Mouse (Mus musculus): ENCODE results near the gene Yap1. TPM values are rescaled to one million over a fixed set of nuclear protein-coding genes. Genes with fewer than 3 reads are reported as not detected.

Yap1 gene
- polyA plus RNA-seq, 1 experiment from 2014 or later: 29.3 TPM

- H3K4me2 ChIP-seq (ENCODE audit: low read length): no peak overlapping the region
- DNase-seq (ENCODE audit: low spot score): no peak
- no peak for ATAC-seq (replicated peaks; ENCODE audit: low FRiP score, low TSS enrichment, low read depth)
- H3K27ac ChIP-seq (ENCODE audit: low read depth): no peak overlapping the region
- no peaks in the 10 kb centered on the region for H3K9me3 ChIP-seq (ENCODE audit: control insufficient read depth, low read length)
- no peaks in the 10 kb centered on the region for H3K27me3 ChIP-seq (replicated peaks; ENCODE audit: control insufficient read depth, insufficient read depth, low read length)
- no peaks in the 10 kb centered on the region for H3K4me1 ChIP-seq (replicated peaks; ENCODE audit: control insufficient read depth, insufficient read depth, low read length)
- no peak overlapping the region for H3K9ac ChIP-seq (ENCODE audit: low read length)
- no peaks in the 10 kb centered on the region for H3K36me3 ChIP-seq (ENCODE audit: control insufficient read depth, insufficient read depth, low read length)
- no peak overlapping the region for H3K4me3 ChIP-seq (ENCODE audit: low read depth, low read length)
- WGBS: 68% methylated on average over 13 of the region's 20 CpGs
Measured at GRCm38 (mm10) chr9:8017253-8017913, 13.0 kb upstream of the Yap1 start.

GRCm38 (mm10) chr9:8003301-8004271 lies 810 bp downstream of the Yap1 start:
- Histone ChIP-seq H3K27ac (ENCODE audit: low read depth) (peak overlapping the region; percentile 98), H3K9me3 (ENCODE audit: control insufficient read depth, low read length) (no peaks in the 10 kb centered on the region), H3K36me3 (ENCODE audit: control insufficient read depth, insufficient read depth, low read length) (peaks cover 28% of the 10 kb centered on the region), H3K4me2 (ENCODE audit: low read length) (peak overlapping the region; percentile 80), H3K4me3 (ENCODE audit: low read depth, low read length) (peak overlapping the region; percentile 91), H3K27me3 (replicated peaks; ENCODE audit: control insufficient read depth, insufficient read depth, low read length) (no peaks in the 10 kb centered on the region), H3K4me1 (replicated peaks; ENCODE audit: control insufficient read depth, insufficient read depth, low read length) (peaks cover 17% of the 10 kb centered on the region; the same call in 1 of the 2 replicates), H3K9ac (ENCODE audit: low read length) (peak overlapping the region; percentile 99)
- ATAC-seq (replicated peaks; ENCODE audit: low FRiP score, low TSS enrichment, low read depth) (peak; percentile 65), DNase-seq (ENCODE audit: low spot score) (peak; percentile 93)
- under 1% methylated on average over 79 of the region's 82 CpGs for WGBS

GRCm38 (mm10) chr9:8002806-8003205 lies 1.6 kb downstream of the Yap1 start:
- H3K4me2 ChIP-seq (ENCODE audit: low read length): peak overlapping the region; percentile 80
- WGBS: 2% methylated on average over 12 of the region's 12 CpGs

DNA sequence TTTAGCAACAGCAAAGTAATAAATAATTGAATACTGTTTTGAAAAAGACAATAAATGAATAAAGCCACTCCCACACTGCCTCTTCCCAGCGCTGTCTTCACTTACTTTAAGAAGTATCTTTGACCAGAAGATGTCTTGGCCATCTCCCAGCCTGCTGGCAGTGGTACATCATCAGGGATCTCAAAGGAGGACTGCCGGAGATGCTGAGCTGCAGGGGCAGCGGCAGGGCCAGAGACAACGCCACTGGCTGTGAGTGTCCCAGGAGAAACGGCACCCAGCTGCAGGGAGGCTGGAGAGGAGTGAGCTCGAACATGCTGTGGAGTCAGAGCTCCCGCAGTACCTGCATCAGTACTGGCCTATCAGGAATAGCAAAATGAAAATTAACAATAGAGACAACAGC lies 3.0 kb downstream of the Yap1 start:
- no peak for ATAC-seq (replicated peaks; ENCODE audit: low FRiP score, low TSS enrichment, low read depth)
- Histone ChIP-seq H3K9ac (ENCODE audit: low read length) (no peak overlapping the region), H3K27ac (ENCODE audit: low read depth) (no peak overlapping the region), H3K4me2 (ENCODE audit: low read length) (peak overlapping the region; percentile 80), H3K27me3 (replicated peaks; ENCODE audit: control insufficient read depth, insufficient read depth, low read length) (no peaks in the 10 kb centered on the region), H3K4me3 (ENCODE audit: low read depth, low read length) (peak overlapping the region; percentile 91; the same call in 1 of the 2 replicates), H3K36me3 (ENCODE audit: control insufficient read depth, insufficient read depth, low read length) (peaks cover 39% of the 10 kb centered on the region), H3K9me3 (ENCODE audit: control insufficient read depth, low read length) (no peaks in the 10 kb centered on the region), H3K4me1 (replicated peaks; ENCODE audit: control insufficient read depth, insufficient read depth, low read length) (peaks cover 17% of the 10 kb centered on the region; the same call in 1 of the 2 replicates)
- 53% methylated on average over 7 of the region's 7 CpGs for WGBS
- no peak for DNase-seq (ENCODE audit: low spot score)

More at GRCm38 (mm10) chr9:8002806-8003205, 1.6 kb downstream of the Yap1 start:
- H3K9me3 ChIP-seq (ENCODE audit: control insufficient read depth, low read length): no peaks in the 10 kb centered on the region
- peak overlapping the region; percentile 99 for H3K9ac ChIP-seq (ENCODE audit: low read length)
- DNase-seq (ENCODE audit: low spot score) (no peak), ATAC-seq (replicated peaks; ENCODE audit: low FRiP score, low TSS enrichment, low read depth) (no peak)
- peak overlapping the region; percentile 98 for H3K27ac ChIP-seq (ENCODE audit: low read depth)
- peaks cover 17% of the 10 kb centered on the region; the same call in 1 of the 2 replicates for H3K4me1 ChIP-seq (replicated peaks; ENCODE audit: control insufficient read depth, insufficient read depth, low read length)
- H3K4me3 ChIP-seq (ENCODE audit: low read depth, low read length): peak overlapping the region; percentile 91
- peaks cover 36% of the 10 kb centered on the region for H3K36me3 ChIP-seq (ENCODE audit: control insufficient read depth, insufficient read depth, low read length)
- no peaks in the 10 kb centered on the region for H3K27me3 ChIP-seq (replicated peaks; ENCODE audit: control insufficient read depth, insufficient read depth, low read length)

DNA sequence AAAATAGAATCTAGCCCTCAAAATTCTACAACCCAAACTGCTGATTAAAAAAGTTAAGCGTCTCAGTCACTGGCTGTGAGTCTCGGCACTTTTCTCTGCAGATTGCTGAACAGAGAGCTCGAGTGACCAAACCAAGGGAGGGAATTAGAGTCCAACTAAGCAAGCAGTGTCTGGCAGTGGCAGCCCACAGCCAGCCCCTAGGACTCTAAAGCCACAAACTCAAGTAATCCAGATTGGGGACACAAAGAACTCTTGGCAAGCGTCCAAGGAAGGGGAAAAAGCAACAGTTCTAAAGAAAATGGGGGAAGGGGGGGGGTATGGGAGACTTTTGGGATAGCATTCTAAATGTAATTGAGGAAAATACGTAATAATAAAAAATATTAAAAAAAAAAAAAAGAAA lies 10.1 kb downstream of the Yap1 start:
- DNase-seq (ENCODE audit: low spot score): no peak
- Histone ChIP-seq H3K4me1 (replicated peaks; ENCODE audit: control insufficient read depth, insufficient read depth, low read length) (no peaks in the 10 kb centered on the region), H3K4me3 (ENCODE audit: low read depth, low read length) (no peak overlapping the region), H3K9me3 (ENCODE audit: control insufficient read depth, low read length) (no peaks in the 10 kb centered on the region), H3K27me3 (replicated peaks; ENCODE audit: control insufficient read depth, insufficient read depth, low read length) (no peaks in the 10 kb centered on the region), H3K27ac (ENCODE audit: low read depth) (no peak overlapping the region), H3K9ac (ENCODE audit: low read length) (no peak overlapping the region), H3K4me2 (ENCODE audit: low read length) (no peak overlapping the region), H3K36me3 (ENCODE audit: control insufficient read depth, insufficient read depth, low read length) (peaks cover 45% of the 10 kb centered on the region)
- no peak for ATAC-seq (replicated peaks; ENCODE audit: low FRiP score, low TSS enrichment, low read depth)
- 88% methylated on average over 5 of the region's 5 CpGs for WGBS

GRCm38 (mm10) chr9:7992651-7993050 lies 11.7 kb downstream of the Yap1 start:
- 67% methylated on average over 3 of the region's 3 CpGs for WGBS
- H3K27ac ChIP-seq (ENCODE audit: low read depth): no peak overlapping the region
- no peak overlapping the region for H3K4me2 ChIP-seq (ENCODE audit: low read length)
- H3K9me3 ChIP-seq (ENCODE audit: control insufficient read depth, low read length): no peaks in the 10 kb centered on the region
- no peak overlapping the region for H3K9ac ChIP-seq (ENCODE audit: low read length)
- ATAC-seq (replicated peaks; ENCODE audit: low FRiP score, low TSS enrichment, low read depth) (no peak), DNase-seq (ENCODE audit: low spot score) (no peak)
- peaks cover 40% of the 10 kb centered on the region for H3K36me3 ChIP-seq (ENCODE audit: control insufficient read depth, insufficient read depth, low read length)
- H3K4me3 ChIP-seq (ENCODE audit: low read depth, low read length): no peak overlapping the region
- no peaks in the 10 kb centered on the region for H3K27me3 ChIP-seq (replicated peaks; ENCODE audit: control insufficient read depth, insufficient read depth, low read length)
- H3K4me1 ChIP-seq (replicated peaks; ENCODE audit: control insufficient read depth, insufficient read depth, low read length): no peaks in the 10 kb centered on the region

DNA sequence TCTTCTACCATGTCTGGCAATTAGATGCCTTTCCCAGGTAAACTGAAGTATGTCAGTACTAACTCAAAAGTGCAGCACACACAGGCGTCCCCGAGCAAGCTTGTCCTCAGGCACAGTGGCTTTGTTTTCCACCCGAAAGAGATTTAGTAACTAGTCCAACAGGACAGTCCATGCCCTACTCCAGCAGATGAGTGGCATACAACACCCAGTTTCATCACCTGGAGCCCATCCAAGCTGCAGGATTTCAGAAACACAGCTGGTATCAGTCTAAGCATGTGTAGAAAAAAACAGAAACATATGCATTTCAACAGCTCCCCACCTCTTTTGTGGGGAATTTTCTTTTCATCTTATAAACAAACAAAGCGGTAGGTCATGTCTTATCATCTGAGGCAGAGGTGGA lies 13.5 kb downstream of the Yap1 start:
- Histone ChIP-seq H3K4me2 (ENCODE audit: low read length) (no peak overlapping the region), H3K9ac (ENCODE audit: low read length) (no peak overlapping the region), H3K4me3 (ENCODE audit: low read depth, low read length) (no peak overlapping the region), H3K36me3 (ENCODE audit: control insufficient read depth, insufficient read depth, low read length) (peaks cover 41% of the 10 kb centered on the region), H3K4me1 (replicated peaks; ENCODE audit: control insufficient read depth, insufficient read depth, low read length) (no peaks in the 10 kb centered on the region), H3K27me3 (replicated peaks; ENCODE audit: control insufficient read depth, insufficient read depth, low read length) (no peaks in the 10 kb centered on the region), H3K27ac (ENCODE audit: low read depth) (no peak overlapping the region), H3K9me3 (ENCODE audit: control insufficient read depth, low read length) (no peaks in the 10 kb centered on the region)
- WGBS: 73% methylated on average over 4 of the region's 4 CpGs
- DNase-seq (ENCODE audit: low spot score) (no peak), ATAC-seq (replicated peaks; ENCODE audit: low FRiP score, low TSS enrichment, low read depth) (no peak)

- Histone ChIP-seq H3K4me2 (ENCODE audit: low read length) (no peak overlapping the region), H3K27ac (ENCODE audit: low read depth) (no peak overlapping the region), H3K9me3 (ENCODE audit: control insufficient read depth, low read length) (no peaks in the 10 kb centered on the region), H3K4me3 (ENCODE audit: low read depth, low read length) (no peak overlapping the region), H3K4me1 (replicated peaks; ENCODE audit: control insufficient read depth, insufficient read depth, low read length) (peaks cover 7% of the 10 kb centered on the region; the same call in 1 of the 2 replicates), H3K27me3 (replicated peaks; ENCODE audit: control insufficient read depth, insufficient read depth, low read length) (no peaks in the 10 kb centered on the region), H3K9ac (ENCODE audit: low read length) (no peak overlapping the region), H3K36me3 (ENCODE audit: control insufficient read depth, insufficient read depth, low read length) (peaks cover 34% of the 10 kb centered on the region)
- 76% methylated on average over 5 of the region's 5 CpGs for WGBS
- no peak for DNase-seq (ENCODE audit: low spot score)
- no peak for ATAC-seq (replicated peaks; ENCODE audit: low FRiP score, low TSS enrichment, low read depth)
Measured at GRCm38 (mm10) chr9:7987119-7987518, 17.3 kb downstream of the Yap1 start.

All from intestine, embryonic 14.5 days (tissue).